Mouse (Mus musculus) megakaryocyte-erythroid progenitor cell, adult 5-6 weeks (primary cell): ENCODE measurements around the gene Med22. TPM values are rescaled to one million over a fixed set of nuclear protein-coding genes. Genes with fewer than 3 reads are reported as not detected.

Source experiments
- ATAC-seq: replicated peaks from 2 replicates; pipeline ENCODE4 v1.8.0; 2016; ENCODE audit warnings: mild to moderate bottlenecking, inconsistent platforms; ENCODE audit not compliant: severe bottlenecking, poor library complexity, low FRiP score, low TSS enrichment
- total RNA-seq, 2 experiments: library from RNA; stranded (forward) in 1 of 2; stranded (reverse) in 1 of 2; fragments of 200-1000, 215-1000 nt in 1 of 2; fragments of >200 nt in 1 of 2; fragmentation: Nextera tagmentation in 1 of 2; gene quantifications; 2 replicates each; pipeline ENCODE4 v1.2.3; 2014 to 2017

Med22 gene
- total RNA-seq (2014; fragmentation: Nextera tagmentation) (24.7 and 37.6 TPM in 2 replicates), total RNA-seq (2017) (14.4 and 20.2 TPM in 2 replicates)

- ATAC-seq = peak; percentile 81
Measured at GRCm38 (mm10) chr2:26910124-26910993, at the start of gene Med22, which contains the start of gene Rpl7a. Med22 (minus strand) TSS chr2:26910677. Rpl7a (plus strand) TSS chr2:26910764.

DNA sequence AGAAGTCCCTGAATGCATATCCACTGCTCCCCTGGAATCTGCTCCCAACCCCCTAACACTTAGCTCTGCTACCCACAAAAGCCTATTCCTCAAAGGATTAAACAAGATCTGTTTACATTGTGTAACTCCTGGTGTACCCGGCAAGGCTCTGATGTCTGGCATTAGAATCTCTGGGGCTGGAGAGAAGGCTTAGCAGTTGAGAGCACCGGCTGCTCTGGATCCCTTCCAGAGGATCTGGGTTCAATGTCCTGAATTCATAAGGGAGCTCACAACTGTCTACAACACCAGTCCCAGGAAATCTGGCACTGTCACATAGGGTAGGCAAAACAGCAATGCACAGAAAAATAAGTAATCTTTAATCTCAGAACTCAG lies 47.0 kb upstream of the Med22 start:
- ATAC-seq = no peak

GRCm38 (mm10) chr2:26956811-26957487 lies 46.5 kb upstream of the Med22 start:
- ATAC-seq = no peak

GRCm38 (mm10) chr2:26954735-26955395 lies 44.4 kb upstream of the Med22 start:
- ATAC-seq = no peak

DNA sequence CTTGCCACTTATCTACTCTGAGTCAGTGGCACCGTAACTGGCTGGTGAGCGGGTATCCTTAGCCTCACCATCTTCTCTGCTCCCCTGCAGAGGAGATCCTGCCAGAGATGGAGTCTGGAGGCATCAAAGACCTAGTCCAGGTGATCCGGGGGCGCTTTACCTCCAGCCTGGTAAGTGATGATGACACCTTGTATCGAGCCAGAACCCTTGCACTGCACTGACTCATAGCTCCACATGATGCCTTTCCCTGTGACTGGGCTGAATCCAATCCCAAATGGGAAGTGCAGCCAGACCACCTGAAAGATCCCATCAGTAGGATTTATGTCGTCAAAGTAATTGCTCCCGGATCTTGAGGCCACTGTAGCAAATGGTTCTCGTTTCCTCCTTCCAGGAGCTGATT lies 42.4 kb upstream of the Med22 start:
- ATAC-seq = no peak

DNA sequence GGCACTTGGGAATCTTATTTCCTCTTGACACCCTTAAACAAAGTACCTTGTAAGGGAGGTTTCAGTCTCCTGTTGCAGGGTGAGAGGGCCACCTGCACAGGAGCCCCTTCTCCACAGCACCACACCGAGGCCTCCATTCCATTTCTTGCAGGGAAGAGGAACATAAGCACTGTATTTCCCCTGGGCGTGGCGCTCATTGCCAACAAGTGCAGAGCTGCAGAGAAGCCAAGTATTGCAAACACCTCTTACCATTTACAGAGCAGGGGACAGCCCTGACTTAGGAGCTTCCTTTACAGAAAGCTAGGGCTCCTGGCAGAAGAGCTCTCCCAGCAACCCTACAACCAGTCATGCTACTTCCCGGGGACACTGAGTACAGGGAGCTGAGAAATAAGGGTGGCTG lies 41.7 kb upstream of the Med22 start:
- ATAC-seq = no peak

- no peak for ATAC-seq
Measured at GRCm38 (mm10) chr2:26951346-26951905, 40.9 kb upstream of the Med22 start.

GRCm38 (mm10) chr2:26950411-26950810 lies 39.9 kb upstream of the Med22 start:
- ATAC-seq = no peak

- no peak for ATAC-seq
Measured at GRCm38 (mm10) chr2:26943253-26943652, 32.8 kb upstream of the Med22 start.

- peak; percentile 69; the same call in 1 of the 2 replicates for ATAC-seq
Measured at GRCm38 (mm10) chr2:26941539-26941938, 31.1 kb upstream of the Med22 start.

DNA sequence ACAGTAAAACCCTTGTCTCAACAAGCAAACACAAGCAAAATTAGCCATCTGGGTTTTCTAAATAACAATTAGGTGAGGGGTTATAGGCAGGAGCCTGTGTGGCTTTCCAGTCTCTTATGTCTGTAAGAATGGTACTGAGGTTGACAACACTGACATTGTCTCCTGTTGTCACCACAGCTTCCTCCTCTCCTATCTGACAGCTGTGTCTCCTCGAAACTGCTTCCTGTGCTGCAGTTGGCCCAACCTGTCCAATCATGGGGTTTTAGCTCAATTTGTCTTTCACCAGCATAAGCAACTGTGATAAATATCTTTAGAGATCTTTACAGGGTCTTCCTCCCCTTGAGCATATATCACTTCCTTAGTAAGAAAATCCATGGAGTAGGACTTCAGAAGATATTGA lies 25.9 kb upstream of the Med22 start:
- no peak for ATAC-seq

GRCm38 (mm10) chr2:26935286-26935685 lies 24.8 kb upstream of the Med22 start:
- no peak for ATAC-seq

- ATAC-seq = peak; percentile 93
Measured at GRCm38 (mm10) chr2:26933304-26934055, 23.0 kb upstream of the Med22 start, which contains the start of the genes Surf4 and Stkld1. Surf4 (minus strand) TSS chr2:26933928. Stkld1 (plus strand) TSS chr2:26934047.

- 0 out of 2 replicates have a peak, but pooled peaks have one; percentile 10 for ATAC-seq
Measured at GRCm38 (mm10) chr2:26932473-26933303, 22.2 kb upstream of the Med22 start.

DNA sequence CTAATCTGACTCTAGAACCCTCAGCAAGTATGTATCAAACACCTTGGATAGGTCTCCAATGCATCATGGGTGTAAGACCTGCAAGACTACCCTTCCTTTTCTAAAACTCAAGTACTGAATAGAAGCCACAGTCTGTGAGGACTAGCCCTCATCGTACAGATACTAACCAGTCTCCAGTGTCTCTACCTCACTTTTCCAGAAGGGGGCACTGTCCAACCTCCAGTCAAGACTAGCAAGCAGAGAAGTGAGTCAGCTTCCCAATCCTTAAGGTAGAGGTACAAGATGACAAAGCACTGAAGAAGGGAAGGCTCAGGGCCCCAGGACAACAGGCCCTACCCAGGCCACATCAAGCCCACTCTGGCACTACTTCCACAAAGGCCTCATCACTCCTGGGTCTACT lies 19.9 kb upstream of the Med22 start:
- peak; percentile 34; the same call in 1 of the 2 replicates for ATAC-seq

DNA sequence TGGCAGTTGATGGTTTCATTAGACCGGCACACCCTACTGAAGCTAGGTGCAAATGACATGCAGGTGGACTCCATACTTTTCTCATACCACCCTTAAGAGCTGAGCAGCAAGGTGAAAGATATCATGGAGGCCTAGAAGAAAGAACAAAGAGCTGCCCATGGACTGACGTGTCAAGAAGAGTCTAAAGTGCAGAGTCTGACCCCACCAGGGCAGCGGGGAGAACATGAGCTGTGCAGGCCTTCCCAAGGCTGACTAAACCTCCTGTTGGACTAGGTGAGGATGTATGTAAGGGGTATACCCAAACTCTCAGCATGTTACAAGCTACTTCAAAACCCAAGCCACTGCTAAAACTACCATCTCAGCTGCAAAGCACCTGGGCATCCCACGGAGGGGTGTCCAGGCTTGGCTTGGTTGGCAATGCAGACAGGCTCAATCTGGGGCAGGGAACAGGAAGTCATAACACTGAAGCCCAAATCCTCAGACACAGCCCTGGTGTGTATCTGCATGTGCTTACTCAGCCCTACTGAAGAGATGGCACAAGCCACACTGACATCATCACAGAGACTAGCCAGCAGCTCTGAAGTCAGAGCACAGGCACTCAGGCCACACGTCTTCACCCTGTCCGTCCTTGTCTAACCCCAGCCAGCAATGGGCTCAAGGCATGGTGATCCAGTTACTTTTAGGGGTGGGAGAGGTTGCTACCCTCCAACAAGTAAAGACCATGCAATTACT lies 17.4 kb upstream of the Med22 start:
- no peak for ATAC-seq

- no peak for ATAC-seq
Measured at GRCm38 (mm10) chr2:26921784-26922183, 11.3 kb upstream of the Med22 start.
